Mouse (Mus musculus) left cerebral cortex, adult 18-20 months (tissue): Measurements from ENCODE around the gene Cbfa2t3. TPM values are rescaled to one million over a fixed set of nuclear protein-coding genes. Genes with fewer than 3 reads are reported as not detected.
A peak's percentile ranks its signal among the peaks of the same experiment; 100 is the strongest.

Experiments used
- DNase-seq, 2 experiments: peaks; one replicate each; pipeline ENCODE4 v3.0.0; 2021 to 2022; ENCODE audit warnings: low spot score in 2 of 2, mixed read lengths in 1 of 2
- long read RNA-seq, 2 experiments: library from polyadenylated mRNA; stranded (forward); transcript quantifications; one replicate each; pipeline ENCODE4 v2.0.0; 2021
- total RNA-seq, 2 experiments: library from RNA; stranded (reverse); gene quantifications; 2 replicates each; pipeline ENCODE4 v1.2.3; 2021

The Cbfa2t3 gene
- 10 to 100 TPM; 34.3 to 46.0 TPM for total RNA-seq
- long read RNA-seq, experiment 1, transcript Cbfa2t3-201 (11 exons, 3,161 nt), result minor isoform, 19 of 102 reads
- long read RNA-seq, experiment 1, transcript Cbfa2t3-202 (12 exons, 2,867 nt), result major isoform, 30 of 102 reads
- long read RNA-seq, experiment 1, partial matches to known transcripts, result 43 of 102 reads
- long read RNA-seq, experiment 1, other reads (novel, unspliced or antisense), result 10 of 102 reads
- long read RNA-seq, experiment 2, transcript Cbfa2t3-202 (12 exons, 2,867 nt), result minor isoform, 7 of 46 reads
- long read RNA-seq, experiment 2, transcript Cbfa2t3-201 (11 exons, 3,161 nt), result major isoform, 8 of 46 reads
- long read RNA-seq, experiment 2, partial matches to known transcripts, result 17 of 46 reads
- long read RNA-seq, experiment 2, other reads (novel, unspliced or antisense), result 14 of 46 reads

GRCm38 (mm10) chr8:122699005-122699492 is at the start of gene Cbfa2t3:
TSS of gene Cbfa2t3 (minus strand) at chr8:122699109.
- DNase-seq, result no peak

GRCm38 (mm10) chr8:122747825-122748224 is 48.9 kb upstream of the Cbfa2t3 start:
- DNase-seq, result no peak

DNA sequence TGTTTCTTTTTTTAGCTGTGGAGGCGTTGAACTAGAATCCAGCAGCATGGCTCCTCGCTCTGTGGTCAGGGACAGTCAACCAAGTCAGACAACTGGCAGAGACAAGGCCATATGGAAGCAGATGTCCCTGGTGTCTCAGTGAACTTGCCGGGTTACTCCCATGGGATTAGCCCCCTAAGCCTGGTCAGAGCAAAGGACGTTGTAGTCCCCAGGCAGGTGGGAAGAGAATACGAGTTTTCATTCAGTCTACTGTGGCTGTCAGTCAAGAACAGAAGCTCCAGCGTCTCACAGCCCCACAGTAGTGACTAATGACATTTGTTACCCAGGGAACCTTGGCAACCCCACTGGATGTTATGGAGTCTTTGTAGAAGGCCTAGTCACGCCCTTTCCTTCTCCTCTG is 47.5 kb upstream of the Cbfa2t3 start:
- DNase-seq, result no peak

DNA sequence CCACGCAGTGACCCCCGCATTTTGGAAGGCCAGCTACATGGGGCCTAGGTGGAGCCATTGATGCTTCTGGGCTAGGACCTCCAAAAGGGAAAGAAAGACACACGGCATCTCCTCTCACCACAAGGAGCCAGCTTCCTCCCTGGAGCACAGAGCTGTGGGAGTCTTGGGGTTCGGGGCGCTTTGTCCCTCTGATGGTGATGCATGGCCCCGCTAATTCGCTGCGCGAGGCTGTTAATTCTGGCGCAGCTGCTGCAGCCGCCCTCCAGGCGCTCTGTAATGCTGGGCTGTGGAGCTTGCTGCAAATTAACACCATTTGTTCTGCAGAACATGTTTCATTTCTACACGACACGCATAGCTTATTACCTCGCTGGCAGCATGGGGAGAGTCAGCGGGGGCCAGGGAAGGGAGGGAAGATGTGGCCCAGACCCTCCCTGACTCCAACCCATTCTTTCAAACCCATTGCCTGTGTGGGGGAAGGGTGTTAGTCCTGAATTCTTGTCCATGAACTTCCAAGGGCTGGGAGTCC is 46.9 kb upstream of the Cbfa2t3 start:
- DNase-seq, result no peak

GRCm38 (mm10) chr8:122745022-122745749 is 46.3 kb upstream of the Cbfa2t3 start:
- DNase-seq, result no peak

- DNase-seq, result no peak
Observed at GRCm38 (mm10) chr8:122742471-122742870, 43.6 kb upstream of the Cbfa2t3 start.

GRCm38 (mm10) chr8:122739102-122739725 is 40.3 kb upstream of the Cbfa2t3 start:
- DNase-seq, result no peak

DNA sequence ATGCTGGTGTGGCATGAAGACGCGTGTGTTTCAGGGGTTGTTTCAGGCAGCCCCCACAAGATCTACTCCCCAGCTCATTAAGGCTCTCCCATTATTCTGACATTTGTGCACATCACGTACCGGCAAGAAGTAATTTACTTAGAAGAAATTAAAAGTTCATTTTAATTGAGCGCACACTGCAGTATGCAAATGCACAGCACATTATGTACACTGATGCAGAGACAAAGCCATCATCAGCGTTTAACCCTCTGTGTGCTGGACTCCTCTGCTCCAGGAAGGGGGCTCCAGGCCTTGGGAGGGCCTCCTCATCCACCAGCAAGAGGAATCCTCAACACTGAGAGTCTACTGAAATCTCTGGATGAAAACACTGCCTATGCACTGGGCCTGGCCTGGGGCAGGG is 39.0 kb upstream of the Cbfa2t3 start:
- DNase-seq, result no peak

GRCm38 (mm10) chr8:122737071-122737470 is 38.2 kb upstream of the Cbfa2t3 start:
- DNase-seq, result no peak

DNA sequence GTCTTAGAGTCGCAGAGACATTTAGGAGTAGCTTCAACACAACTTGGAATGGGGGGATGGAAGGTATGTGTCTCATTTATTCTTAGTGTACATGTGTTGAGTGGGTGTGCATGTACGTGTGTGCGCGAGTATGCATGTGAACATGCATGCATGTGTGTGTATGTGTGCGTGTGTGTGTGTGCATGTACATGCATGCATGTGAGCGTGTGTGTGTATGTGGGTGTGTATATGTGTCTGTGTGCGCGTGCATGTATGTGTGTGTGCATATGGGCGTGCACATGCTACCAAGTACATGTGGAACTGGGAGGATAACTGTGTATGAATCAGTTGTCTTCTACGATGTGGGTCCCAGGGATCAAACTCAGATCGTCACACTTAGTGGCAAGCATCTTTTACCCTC is 37.7 kb upstream of the Cbfa2t3 start:
- no peak for DNase-seq

- DNase-seq, result no peak
Observed at GRCm38 (mm10) chr8:122735542-122736473, 36.9 kb upstream of the Cbfa2t3 start.

- DNase-seq, result no peak
Observed at GRCm38 (mm10) chr8:122735110-122735509, 36.2 kb upstream of the Cbfa2t3 start.

- no peak for DNase-seq
Observed at GRCm38 (mm10) chr8:122728630-122729029, 29.7 kb upstream of the Cbfa2t3 start.

- no peak for DNase-seq
Observed at GRCm38 (mm10) chr8:122727412-122727811, 28.5 kb upstream of the Cbfa2t3 start.

DNA sequence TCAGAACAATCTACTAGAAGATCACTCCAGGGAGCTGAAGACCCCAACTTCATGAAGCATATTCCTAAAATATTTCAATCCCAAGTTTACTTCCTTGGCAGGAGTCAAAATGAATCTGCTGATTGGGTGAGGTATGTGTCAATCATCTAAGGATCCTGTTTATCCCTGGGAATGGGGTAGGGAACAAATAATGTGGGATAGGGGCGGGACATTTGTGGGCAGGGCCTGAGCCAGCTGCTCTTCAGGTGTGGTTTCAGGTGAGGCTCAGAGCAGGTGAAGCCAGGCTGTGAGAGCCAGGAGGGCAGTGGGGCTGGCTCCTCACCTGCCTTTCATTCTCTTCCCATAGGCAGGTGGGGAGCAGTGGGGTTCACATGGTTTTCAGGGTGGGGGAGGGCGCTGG is 27.9 kb upstream of the Cbfa2t3 start:
- no peak for DNase-seq

GRCm38 (mm10) chr8:122725187-122725586 is 26.3 kb upstream of the Cbfa2t3 start:
- DNase-seq, result no peak

DNA sequence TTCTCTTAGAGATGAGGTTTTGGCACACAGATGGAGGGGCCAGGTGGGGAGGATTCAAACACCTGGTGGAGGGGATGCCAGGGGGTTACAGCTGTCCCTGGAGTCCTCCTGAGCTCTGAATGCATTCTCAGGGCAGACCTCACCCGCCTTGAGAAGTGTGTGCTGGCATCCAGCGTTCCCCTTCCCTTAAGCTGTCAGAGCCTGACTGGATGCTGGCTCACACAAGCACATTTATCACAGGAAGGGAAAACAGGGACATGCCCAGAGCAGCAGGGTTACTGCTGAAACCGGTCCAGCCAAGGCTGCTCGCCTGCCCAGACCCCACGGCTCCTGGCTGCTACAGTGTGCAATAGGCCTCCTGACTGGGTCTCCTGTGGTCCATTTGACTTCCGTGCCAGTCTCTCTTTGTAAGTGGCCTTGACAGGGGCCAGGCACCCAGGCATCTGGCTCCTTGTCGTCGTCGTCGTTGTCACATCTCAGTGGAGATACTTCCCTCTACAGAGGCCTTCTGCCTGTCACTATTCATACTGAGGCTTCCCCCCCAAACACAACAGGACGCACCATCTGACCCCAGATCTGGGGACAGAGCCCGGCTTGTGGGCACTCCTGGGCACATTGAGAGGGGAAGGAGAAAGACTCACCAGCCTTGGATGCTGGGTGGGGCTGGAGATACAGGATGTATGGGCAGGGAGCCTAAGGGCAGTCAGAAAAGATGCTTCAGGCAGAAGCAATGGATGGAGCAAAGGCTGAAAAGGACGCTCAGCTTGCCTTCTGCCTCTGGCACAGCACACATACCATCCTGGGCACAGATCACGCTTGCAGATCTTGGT is 22.1 kb upstream of the Cbfa2t3 start:
- DNase-seq, result no peak

GRCm38 (mm10) chr8:122720070-122720729 is 21.3 kb upstream of the Cbfa2t3 start:
- peak; percentile 25 to 33 for DNase-seq

DNA sequence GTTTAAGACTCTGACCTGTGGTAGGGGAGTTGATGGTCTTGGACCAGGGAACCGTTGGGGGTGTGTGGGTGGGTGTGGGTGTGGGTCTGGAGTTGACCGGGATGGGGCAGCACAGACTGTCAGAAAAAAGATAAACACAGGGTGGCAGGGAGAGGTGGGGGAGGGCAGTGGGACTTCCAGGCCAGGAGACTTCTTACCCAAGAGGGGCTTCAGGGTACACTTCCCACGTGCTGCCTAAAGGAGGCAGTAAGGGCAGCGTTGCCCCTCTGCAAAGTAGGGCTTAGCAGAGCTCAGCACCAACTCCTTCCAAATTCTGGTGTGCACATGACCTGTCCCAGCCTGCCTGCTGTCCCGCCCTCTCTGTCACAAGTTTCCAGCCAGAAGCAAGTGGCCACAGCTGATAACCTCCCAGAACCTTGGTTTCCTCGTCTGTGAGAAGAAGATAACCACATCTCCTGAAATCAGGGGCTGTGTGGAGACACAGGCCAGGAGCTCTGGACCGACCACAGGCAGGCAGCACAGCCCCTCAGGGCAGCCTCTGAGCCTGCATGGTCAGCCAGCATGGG is 20.7 kb upstream of the Cbfa2t3 start:
- no peak for DNase-seq
